Mouse (Mus musculus): ENCODE measurements around the gene Hoxd11. TPM values are rescaled to one million over a fixed set of nuclear protein-coding genes. Genes with fewer than 3 reads are reported as not detected.
A peak's percentile ranks its signal among the peaks of the same experiment; 100 is the strongest.

Hoxd11 gene
- total RNA-seq, 2 experiments from 2014 or later = not detected

DNA sequence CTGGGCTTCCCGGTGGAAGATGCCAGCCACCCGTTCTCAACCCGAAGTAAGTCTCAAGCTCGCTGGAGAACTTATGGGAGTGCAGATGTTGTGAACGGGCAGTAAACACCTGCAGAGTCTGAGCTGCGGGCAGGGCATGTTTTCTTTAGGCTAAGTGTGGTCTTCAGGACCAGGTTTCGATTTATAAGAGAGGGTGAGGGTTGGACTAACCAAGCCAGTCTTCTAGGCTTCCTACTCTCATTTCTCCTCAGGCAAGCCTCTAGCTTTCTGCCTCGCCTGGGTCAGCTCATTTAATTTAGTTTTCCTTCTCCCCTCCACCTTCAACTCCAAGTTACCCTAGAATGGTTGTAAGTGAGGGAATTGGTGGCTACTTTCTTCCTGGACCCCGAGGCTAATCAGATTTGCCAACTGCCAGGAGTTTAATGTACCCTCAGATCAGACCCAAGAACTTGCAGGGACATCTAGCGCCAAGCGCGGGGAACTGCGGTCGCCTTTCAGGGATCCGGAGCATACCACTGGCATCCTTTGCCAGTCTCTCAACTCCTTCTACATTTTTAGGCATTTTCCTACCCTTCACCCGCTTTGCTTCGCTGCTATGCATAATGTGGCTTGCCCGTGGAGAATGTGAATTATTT is 15.9 kb upstream of the Hoxd11 start:
- peak; percentile 54 to 61 for DNase-seq

DNA sequence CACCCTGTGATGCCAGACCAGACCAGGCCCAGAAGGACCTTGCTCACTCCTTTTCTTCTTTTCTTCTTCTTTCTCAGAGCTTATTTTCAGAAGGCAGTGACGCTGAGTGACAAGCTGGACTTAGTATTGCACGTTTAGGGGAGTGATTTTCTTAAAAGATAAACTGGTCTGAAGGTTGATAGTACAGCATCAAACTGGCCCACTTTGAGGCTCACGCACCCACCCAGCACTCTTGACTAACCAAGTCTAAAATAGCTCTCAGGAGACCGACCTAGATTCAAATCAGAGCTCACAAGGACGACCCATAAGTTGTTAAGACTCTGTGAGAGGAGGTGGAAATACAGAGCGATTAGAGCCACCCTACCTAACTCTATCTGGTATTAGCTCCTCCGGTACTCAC is 12.9 kb upstream of the Hoxd11 start:
- no peak for DNase-seq

DNA sequence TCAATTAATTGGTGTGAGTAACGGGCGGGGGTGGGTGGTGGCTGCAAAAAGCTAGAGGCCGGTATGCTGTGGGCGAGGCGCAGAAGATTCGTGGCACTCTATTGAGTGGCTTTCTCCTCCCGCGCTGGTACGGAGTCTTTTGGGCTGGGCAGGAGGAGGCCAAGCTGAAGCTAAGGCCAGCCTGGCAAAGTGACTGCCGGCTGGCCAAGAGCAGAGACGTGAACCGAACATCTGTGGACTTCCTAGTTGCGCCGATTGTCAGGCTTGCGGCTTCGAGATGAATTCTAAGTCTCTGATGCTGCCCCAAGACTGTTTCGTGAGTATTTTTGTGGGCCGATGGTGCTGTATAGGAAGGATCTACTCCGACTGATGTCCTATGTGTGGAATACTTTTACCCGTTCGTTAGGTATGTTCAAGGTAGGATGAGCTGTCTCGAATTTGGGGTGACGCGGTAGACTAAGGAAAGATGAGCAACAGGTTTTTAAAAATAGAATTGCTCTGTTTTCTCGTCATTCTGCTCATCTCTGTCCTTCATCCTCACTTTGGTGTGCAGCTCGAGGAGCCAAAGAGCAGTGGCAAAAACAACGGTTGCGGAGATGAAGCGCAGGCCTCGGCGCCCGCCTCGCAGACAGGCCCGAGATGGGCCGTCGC is 12.0 kb upstream of the Hoxd11 start:
- no peak for DNase-seq

DNA sequence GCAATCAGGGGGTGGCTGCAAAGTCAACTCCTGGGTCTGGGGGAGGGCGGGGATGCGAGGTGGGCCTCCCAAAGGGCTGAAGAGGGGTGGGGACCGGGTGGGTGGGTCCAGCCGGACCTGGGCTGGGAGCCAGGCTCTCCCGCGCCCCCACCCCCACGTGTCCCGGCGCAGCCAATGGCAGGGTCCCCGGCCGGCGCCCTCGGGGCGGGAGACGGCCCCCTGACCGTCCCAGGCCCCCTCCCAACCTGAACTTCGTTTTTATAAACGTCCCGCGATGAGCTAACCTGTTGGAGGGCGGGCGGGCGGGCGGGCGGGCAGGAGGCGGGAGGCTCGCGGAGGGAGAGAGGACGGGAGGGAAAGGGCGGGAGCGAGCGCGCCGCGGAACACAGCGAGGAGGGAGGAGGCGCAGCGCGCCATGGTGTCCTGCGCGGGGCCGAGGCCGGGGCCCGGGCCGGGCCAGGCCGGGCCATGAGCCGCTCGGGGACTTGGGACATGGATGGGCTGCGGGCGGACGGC is 11.5 kb upstream of the Hoxd11 start, which contains the start of gene Hoxd13:
TSS of gene Hoxd13 (plus strand) at position 469 of the 516 bp plus-strand sequence.
- DNase-seq = no peak

DNA sequence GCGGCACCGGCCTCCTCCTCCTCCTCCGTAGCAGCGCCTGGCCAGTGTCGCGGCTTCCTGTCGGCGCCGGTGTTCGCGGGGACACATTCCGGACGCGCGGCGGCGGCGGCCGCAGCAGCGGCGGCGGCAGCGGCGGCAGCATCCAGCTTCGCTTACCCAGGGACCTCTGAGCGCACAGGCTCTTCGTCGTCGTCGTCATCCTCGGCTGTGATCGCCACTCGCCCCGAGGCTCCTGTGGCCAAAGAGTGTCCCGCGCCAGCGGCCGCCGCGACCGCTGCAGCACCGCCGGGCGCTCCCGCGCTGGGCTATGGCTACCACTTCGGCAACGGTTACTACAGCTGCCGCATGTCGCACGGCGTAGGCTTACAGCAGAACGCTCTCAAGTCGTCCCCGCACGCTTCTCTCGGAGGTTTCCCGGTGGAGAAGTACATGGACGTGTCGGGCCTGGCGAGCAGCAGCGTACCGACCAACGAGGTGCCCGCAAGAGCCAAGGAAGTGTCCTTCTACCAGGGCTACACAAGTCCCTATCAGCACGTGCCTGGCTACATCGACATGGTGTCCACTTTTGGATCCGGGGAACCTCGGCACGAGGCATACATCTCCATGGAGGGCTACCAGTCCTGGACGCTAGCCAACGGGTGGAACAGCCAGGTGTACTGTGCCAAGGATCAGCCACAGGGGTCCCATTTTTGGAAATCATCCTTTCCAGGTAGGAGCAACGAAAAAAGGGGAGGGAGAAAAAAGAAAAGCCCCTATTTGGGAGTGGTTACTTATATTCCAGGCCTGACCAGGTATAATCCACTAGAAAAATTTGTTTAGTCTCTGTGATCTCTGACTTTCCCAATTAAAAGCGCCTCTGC is 10.8 kb upstream of the Hoxd11 start:
- DNase-seq = no peak

DNA sequence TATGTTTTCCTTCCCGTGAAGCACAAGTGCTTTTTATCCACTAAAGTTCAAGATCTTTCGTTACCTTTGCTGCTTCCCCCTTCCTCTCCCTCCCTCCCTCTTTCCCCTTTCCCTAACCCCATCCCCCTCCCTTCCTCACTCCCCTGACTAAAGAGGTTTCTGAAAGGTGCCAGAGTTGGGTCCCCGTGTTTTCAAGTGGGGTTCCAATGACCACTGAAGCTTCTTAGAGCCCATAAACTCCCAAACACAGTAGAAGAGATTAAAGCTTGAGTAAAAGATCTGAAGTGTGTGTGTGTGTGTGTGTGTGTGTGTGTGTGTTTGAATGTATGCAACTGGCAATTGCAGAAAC is 10.2 kb upstream of the Hoxd11 start:
- no peak for DNase-seq

DNA sequence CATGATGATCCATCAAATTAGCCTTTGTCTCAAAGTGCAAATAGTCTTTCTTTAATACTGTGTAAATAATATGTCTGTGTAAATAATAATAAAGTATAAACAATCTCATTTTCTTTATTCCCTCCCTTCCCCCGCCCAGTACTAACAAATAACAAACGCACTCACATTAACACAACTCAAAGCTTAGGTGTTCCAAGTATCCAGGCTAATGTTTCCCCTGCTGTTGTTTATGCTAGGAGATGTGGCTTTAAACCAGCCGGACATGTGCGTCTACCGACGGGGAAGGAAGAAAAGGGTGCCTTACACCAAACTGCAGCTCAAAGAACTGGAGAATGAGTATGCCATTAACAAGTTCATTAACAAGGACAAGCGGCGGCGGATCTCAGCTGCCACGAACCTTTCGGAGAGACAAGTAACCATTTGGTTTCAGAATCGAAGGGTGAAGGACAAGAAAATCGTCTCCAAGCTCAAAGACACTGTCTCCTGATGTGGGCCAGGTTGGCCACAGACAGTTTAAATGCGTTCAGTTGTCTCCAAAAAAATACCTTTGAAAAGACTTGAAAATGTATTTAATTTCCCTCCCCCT is 9.6 kb upstream of the Hoxd11 start:
- no peak for DNase-seq

DNA sequence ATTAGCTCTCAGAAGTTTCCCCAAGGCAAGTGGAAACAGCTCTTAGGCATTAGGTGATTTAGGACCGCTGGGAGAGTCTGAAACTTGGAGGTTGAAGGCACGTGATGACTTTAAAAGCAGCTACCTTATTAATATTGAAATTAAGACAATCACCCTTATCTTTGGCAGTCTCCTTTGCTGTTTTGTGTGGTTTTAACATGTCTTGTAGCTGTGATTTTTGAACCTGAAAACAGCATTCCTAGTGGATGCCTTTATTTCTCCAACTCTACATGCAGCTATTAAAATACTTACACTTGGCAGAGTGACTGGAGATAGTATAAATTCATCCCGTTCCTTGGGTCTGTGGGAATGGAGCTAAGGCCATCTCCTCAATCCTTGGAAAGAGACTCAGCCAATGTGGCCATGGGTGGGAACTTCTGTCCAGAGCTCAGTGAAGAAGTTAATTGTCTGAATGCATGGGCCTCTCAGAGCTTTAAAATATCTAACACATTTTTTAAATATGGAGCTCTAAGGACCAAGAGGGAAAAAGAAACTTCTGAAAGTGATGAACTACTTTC is 8.6 kb upstream of the Hoxd11 start:
- no peak for DNase-seq

DNA sequence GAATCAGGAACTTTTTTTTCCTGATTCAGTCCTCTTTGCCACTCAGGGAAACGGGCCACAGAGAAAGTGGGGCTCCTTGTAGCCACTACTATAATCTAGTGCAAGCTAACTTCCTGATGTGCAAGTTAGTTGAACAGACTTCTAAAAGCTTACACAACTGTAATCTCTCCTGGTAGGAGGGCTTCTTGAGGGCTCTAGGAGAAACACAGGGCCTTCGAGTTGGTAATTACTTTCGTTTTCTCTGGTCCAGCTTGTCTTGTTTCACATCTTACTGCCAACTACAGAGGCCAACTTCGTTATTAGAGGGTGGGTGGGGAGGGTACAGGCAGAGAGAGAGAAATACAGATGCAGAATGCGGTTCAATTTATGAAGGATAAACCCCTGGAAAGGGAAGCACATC is 7.5 kb upstream of the Hoxd11 start:
- DNase-seq = no peak

DNA sequence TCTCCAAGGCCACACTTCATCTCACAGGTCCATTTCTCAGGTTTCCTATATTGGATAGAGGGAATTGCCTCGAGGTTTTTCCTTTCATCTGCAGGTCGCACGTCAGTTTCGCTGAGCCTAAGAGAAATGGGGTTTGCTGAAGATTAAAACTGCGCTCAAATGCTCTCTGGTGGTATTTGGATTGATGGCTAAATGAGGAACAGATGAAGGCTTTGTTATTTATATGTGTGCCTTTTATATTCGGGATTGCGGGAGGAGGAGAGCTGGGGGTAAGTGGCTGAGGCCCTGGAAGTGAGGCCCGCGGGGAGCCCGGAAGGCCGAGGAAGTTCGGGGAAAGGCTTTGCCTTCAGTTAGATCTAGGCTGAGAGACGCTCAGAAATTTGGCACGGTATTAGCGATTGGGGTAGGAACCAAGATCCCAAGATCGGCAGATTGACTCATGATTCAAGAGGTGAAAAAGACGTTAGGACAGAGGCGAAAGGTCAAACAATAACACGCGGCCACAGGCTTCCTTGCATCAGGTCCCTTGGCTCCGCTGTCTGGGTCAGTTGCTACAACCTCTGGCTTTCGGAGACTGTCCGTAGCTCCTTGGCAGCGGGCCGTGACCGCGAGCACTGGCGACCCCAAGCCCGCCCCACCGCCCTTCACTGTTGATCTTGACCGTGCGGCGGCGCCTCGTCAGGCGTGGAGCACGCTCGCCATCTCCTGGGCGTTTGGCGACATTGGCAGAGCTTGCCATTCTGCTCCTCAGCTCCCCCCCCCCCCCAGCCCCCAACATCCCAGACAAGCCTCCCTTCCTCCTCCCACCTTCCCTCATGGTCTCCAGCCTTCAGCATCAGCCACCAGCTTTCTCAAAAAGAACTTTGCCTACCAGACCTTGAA is 6.6 kb upstream of the Hoxd11 start:
- peak; percentile 61 to 67 for DNase-seq

DNA sequence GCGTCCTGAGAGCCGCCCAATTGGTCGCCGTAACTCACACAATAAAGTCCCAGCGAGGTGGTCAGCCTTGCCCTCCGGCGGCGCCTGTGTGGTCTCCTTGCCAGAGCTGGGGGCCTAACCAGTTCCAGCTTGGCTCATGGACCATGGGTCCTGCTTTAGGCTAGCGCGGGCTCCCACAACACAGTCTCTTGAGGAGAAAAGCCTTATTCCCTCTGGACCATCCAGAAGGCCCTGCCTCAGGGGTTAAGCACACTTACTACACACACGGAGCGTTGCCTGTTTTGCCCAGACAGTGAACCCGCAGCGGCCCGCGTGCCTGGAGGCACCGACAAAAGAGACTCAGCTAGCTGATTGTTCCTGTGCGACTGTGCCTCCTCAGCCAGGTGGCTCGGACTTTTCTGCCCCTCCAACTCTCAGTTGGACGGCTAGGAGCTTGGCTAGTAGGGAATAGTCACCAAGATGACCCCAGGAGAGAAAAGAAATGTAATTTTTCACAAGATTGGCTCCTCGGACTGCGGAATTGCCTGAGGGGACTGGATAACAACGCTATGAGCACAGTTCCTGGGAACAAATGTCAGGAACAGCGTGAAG is 5.4 kb upstream of the Hoxd11 start:
- DNase-seq = no peak

DNA sequence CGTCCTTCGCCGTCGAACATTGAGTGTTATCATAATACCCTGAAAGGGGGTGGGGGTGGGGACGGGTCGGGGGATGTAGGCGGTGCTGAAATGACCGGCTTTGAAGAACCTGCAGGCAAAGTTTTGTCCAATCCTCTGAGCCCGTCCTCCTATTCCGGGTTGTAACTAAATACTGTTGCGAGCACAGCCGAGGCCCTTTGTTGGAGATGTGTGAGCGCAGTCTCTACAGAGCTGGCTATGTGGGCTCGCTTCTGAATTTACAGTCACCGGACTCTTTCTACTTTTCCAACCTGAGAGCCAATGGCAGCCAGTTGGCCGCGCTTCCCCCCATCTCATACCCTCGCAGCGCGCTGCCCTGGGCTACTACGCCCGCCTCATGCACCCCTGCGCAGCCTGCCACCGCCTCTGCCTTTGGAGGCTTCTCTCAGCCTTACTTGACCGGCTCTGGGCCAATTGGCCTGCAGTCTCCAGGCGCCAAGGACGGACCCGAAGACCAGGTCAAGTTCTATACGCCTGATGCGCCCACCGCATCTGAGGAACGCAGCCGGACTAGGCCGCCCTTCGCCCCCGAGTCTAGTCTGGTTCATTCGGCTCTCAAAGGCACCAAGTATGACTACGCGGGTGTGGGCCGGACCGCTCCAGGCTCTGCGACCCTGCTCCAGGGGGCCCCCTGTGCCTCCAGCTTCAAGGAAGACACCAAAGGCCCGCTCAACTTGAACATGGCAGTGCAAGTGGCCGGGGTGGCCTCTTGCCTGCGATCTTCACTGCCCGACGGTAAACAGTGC is 4.3 kb upstream of the Hoxd11 start, which contains the start of gene Hoxd12:
TSS of gene Hoxd12 (plus strand) at position 133 of the 785 bp plus-strand sequence.
- DNase-seq = no peak

DNA sequence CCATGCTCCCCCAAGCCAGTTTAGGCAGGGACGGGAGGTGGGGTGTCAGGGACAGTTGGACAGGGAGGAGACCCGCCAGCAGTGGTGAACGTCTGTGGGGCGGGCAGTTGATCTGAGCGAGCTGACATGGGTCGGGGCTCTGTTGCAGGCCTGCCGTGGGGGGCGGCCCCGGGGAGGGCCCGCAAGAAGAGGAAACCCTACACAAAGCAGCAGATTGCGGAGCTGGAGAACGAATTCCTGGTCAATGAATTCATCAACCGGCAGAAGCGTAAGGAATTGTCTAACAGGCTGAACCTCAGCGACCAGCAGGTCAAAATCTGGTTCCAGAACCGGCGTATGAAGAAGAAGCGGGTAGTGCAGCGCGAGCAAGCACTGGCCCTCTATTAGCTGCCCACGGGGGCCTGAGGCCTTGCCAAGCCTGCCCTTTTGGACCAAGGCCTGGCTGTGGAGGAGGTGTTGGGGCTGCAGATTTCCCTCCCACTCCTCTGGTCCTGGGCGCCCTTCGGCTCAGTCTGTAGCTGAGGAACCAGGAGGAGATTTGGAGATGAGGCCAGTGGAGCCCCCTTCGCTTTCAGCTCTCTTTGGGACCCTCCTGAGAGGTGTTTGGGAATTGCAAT is 3.6 kb upstream of the Hoxd11 start:
- no peak for DNase-seq

DNA sequence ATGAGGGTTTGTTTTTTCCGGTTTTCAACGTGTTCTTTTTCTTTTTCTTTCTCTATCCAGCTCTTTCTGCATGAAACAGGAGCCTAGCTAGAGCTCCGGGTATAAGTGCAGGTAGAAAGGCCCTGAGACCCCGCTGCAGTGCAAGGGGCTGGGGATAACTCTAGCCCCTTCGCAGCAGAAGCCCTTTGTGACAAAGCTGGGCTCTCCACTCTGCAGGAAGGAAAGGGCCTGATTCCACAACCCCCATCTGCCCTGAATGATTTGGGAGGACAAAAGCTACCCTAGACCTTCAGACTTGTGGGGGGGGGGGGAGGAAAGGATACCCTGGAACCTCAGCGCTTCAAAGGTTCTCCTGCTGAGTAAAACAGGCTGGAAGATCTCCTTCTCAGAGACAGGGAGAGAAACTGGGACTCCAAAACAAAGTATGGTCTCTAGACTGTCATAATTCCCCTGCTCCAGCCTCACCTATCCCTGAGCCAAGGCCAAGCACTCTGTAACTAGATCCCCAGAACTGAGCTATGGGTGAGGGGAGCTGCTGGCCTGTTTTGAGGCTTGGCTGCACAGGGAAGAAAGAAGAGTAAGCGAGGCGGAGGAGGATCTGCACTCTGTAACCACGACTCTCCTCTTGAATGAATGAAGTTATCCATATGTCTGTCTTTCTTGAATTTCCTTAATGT is 2.8 kb upstream of the Hoxd11 start:
- DNase-seq = no peak

DNA sequence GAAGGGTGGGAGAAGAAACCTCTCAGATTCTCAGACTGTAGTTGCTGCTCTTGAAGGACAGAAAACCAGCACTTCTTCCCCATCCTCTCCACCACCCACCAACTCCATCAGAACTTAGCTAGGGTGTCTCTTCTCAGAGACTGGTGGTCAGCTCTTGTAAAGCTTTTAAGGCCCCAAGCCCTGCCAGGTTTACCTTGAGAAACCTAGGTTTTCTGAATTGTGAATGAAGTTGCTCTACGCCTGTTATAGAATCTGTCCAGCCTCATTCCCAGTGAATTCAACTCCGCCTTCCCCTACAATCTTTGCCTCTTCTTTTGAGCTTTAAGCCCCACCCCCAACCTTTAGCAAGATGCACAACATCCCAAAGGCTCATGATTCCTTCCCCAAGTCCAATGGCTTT is 2.3 kb upstream of the Hoxd11 start:
- no peak for DNase-seq

DNA sequence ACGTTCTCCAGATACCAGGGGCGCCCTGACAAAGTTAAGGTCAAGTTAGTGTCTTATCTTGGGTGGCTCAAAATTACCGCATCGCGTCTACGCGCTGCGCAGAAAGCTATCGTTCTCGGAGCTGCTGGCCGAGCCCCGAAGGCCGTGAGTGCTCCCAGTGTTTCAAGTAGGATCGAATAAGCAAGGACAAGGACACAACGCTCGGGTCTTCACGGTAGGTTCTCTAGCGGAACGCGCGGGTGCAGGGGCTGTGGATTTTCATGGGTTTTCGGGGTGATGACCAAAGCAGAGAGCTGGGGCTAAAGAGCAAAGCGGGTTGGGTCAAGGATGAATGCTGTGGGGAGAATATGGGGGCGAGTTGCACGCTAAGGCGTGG is 227 bp downstream of the Hoxd11 start:
- no peak for DNase-seq

DNA sequence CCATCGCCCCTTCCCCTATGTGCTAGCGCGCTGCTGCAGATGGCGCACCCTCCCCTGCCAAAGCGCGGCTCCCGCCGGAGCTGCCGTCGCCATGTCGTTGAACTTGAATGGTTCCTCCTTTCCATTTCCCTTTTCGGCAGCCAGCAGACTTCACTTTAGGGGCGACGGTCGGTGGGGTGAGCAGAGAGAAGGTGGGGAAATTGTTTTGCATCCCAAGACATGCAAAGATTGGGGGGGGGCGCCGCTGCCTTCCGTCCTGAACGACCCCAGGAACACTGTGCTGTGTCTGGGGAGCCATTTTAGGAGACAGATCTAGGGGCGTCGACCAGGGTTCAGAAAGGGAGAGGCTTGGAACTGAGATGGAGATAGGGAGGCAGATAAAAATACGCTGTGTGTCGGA is 623 bp downstream of the Hoxd11 start:
- DNase-seq = no peak

DNA sequence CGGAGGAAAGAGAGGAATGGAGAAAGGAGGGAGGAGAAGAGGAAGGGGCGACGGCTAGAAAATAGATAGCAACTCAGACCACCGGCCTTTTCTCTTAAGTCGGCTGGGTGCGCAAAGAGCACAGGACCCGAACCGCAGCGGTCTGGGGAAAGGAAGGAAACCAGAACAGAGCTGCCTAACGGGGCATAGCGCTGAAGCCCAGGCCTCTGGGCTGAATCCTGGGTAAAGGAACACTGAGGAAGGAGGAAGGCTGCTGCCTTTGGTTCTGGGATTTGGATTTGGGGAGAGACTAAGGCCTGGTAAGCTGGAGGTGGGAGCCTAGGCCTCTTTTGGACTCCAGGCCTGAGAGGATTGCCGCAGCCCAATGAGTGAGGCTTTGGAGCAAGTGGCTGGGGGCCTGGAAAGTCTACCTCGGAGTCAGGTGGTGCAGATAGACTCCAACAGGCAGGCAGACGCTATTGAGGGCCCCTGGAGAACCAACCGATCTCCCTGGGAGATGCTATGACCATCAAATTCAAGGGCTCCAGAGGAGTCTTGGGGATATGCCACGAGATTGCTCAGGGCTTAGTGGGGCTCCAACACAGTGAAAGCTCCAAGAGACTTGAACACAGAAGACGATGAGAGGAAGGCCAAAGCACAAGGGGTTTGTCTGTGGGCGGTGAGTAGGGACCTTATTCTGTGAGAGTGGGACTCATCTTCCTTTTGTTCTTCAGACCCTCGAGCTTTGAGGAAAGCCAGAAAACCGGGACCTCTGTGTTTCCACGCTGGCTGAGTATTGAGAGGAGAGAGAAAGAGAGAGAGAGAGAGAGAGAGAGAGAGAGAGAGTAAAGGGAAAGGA is 1.4 kb downstream of the Hoxd11 start:
- DNase-seq = no peak
